Mouse (Mus musculus): ENCODE measurements around the gene Dnajc7.
"Not testable (repeated sequence)": the region's sequence is repeated elsewhere in the genome, so short reads cannot be mapped to it uniquely, and the experiment has no call there.

The Dnajc7 gene

GRCm38 (mm10) chr11:100549466-100549865 is 70.5 kb downstream of the Dnajc7 start:
- DNase-seq (ENCODE audit: low read depth, low spot score) = no peak

GRCm38 (mm10) chr11:100548141-100548540 is 71.8 kb downstream of the Dnajc7 start:
- DNase-seq (ENCODE audit: low read depth, low spot score) = no peak

GRCm38 (mm10) chr11:100546955-100547354 is 73.0 kb downstream of the Dnajc7 start:
- DNase-seq (ENCODE audit: low read depth, low spot score) = no peak

- no peak for DNase-seq (ENCODE audit: low read depth, low spot score)
These were observed 74.3 kb downstream of the Dnajc7 start for GRCm38 (mm10) chr11:100545746-100546085.

GRCm38 (mm10) chr11:100544832-100545745 is 74.9 kb downstream of the Dnajc7 start, which contains the start of gene Ttc25:
Gene Ttc25, plus strand, starts transcription at chr11:100545607.
- peak; percentile 89 for DNase-seq (ENCODE audit: low read depth, low spot score)

- DNase-seq (ENCODE audit: low read depth, low spot score) = no peak
These were observed 78.4 kb downstream of the Dnajc7 start for GRCm38 (mm10) chr11:100541577-100541976.

GRCm38 (mm10) chr11:100540966-100541365 is 79.0 kb downstream of the Dnajc7 start:
- DNase-seq (ENCODE audit: low read depth, low spot score) = no peak

GRCm38 (mm10) chr11:100536466-100536865 is 83.5 kb downstream of the Dnajc7 start:
- DNase-seq (ENCODE audit: low read depth, low spot score) = no peak

GRCm38 (mm10) chr11:100535996-100536395 is 84.0 kb downstream of the Dnajc7 start:
- no peak for DNase-seq (ENCODE audit: low read depth, low spot score)

GRCm38 (mm10) chr11:100534821-100535220 is 85.1 kb downstream of the Dnajc7 start:
- DNase-seq (ENCODE audit: low read depth, low spot score) = not testable (repeated sequence)

- not testable (repeated sequence) for DNase-seq (ENCODE audit: low read depth, low spot score)
These were observed 85.6 kb downstream of the Dnajc7 start for GRCm38 (mm10) chr11:100534411-100534810.

- DNase-seq (ENCODE audit: low read depth, low spot score) = no peak
These were observed 86.1 kb downstream of the Dnajc7 start for GRCm38 (mm10) chr11:100533871-100534270.
